Mouse (Mus musculus) regulatory T cell (primary cell): ENCODE data around the gene Gm8257.
"Not testable (repeated sequence)": the region's sequence is repeated elsewhere in the genome, so short reads cannot be mapped to it uniquely, and the experiment has no call there.

Source experiments
- in situ Hi-C: fragments of 300-600 bp; cut with MboI, MseI; formaldehyde crosslinking; loops from one replicate; pipeline ENCODE4 v1.15.1; 2025; ENCODE audit warnings: high pct_unique_total_duplicates

Gm8257 gene

GRCm38 (mm10) chr14:44706356-44706755 lies at the start of gene Gm8257:
Gm8257 (minus strand) TSS chr14:44706456.
- in situ Hi-C loops = not testable (repeated sequence)

DNA sequence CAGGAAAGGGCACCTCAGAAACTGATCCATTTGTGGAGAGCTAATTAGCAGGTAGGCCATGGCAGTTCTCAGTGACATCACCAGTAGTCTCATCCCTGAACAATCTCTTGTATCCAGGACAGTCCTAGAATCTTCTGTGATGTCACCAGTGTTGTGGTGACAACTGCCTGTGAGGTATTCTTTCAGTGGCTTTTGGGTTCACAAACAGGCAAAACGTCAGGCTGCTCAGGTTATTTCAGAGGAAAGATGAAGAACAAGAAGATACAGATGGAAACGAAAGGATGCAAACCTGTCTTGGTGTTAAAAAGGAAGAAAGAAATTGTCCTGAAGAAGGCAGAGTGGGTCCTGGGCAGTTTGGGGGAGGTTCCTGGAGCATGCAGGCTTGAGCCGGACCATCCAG lies 44.0 kb upstream of the Gm8257 start, which contains the start of gene Gm8267:
Gene Gm8267, minus strand, starts transcription at position 101 of the 400 bp plus-strand sequence.
- in situ Hi-C loops = no loop called here

- in situ Hi-C loops = not testable (repeated sequence)
Measured at GRCm38 (mm10) chr14:44742789-44743188, 36.5 kb upstream of the Gm8257 start.

DNA sequence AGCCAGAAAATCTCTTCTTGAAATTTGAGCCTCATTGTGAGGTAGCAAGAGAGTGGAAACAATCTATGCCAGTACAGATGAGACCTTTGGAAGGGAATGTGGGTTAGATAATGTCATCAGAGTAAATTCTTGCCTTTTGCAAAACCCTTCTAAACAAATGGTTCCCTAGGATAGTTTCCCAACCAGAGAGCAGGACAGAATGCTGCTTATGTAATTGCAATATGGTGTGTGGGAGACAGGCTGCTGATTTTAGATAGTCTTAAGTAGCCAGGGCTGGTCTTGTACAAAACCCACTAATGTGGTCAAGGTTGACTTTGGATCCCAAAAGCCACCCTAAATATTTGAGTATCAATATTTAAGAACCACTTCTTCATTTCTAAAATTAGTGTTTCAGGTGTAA lies 24.5 kb upstream of the Gm8257 start:
- in situ Hi-C loops = not testable (repeated sequence)

GRCm38 (mm10) chr14:44627737-44628136 lies 78.5 kb downstream of the Gm8257 start, which contains the start of gene Gm5624:
Gm5624 (minus strand) TSS chr14:44627938.
- in situ Hi-C loops = not testable (repeated sequence)
